Mouse (Mus musculus): ENCODE results near the gene Cd82.

DNA sequence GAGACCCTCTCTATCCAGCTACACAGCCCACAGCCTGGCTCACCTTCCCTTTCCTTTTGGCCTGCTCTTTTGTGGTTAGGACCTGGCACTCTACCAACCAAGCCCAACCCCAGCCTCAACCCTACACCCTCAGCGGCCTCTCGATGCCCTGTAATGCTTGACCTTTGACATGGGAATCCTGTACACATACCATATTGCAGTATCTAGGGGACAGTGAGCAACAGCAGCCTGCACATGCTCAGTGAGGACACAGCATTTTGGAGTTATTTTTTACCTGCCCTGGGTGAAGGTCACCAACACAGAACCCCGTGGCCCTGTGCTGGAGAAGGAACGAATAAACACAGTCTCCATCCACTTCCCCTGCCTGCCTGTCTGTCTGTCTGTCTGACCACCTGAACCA, 27.4 kb downstream of the Cd82 start:
- TF ChIP-seq GATA1 (IDR thresholded peaks at IDR 0.05; ENCODE audit: low read length): no peak
- no peak for TF ChIP-seq TAL1 (IDR thresholded peaks at IDR 0.05; ENCODE audit: low read length)
